ENCODE assay signal across 8 mouse cellular contexts in the genomic region with DNA sequence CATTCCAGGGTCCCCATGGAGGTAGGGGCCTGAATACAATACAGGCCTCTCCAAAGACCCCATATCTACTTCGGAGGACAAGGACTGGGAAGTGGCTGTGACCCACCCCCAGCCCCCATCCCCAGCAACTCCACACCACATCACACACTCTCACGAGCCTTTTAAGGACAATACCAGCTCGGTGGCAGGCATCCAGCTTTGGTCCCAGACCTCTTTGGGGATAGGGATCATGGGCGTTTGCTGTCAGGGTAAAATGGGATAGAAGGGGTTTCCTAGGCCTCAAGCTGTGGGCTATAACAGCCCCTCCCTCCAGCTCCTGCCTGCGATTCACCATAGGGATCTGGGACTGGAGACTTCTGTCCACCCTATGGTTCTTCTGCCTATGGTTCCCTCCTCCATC. TPM values are rescaled to one million over a fixed set of nuclear protein-coding genes. Genes with fewer than 3 reads are reported as not detected.
A peak's percentile ranks its signal among the peaks of the same experiment; 100 is the strongest.
DNase-seq lines count a peak whose midpoint lies in the region; ATAC-seq and TF ChIP-seq lines count a peak whose summit lies in the region.
"Had no signal": no experiment of that assay in that cellular context is flagged by ENCODE, and none has a peak within 500 bp of the region (broad histone marks: within the 10 kb centered on the region; RNA-seq: fewer than 3 reads in every experiment).

No protein-coding gene starts in this region.

- H3K9ac ChIP-seq in kidney, postnatal 0 days (ENCODE audit: low read depth, low read length): no peak overlapping the region
- H3K9ac ChIP-seq in embryonic facial prominence, embryonic 11.5 days (replicated peaks; ENCODE audit: low read length): no peak overlapping the region
- H3K9ac ChIP-seq in forebrain, embryonic 15.5 days (replicated peaks): no peak overlapping the region
- no peak overlapping the region for H3K9ac ChIP-seq in midbrain, embryonic 14.5 days (replicated peaks; ENCODE audit: low read length)

- H3K36me3 ChIP-seq in kidney, postnatal 0 days (ENCODE audit: insufficient read depth, low read length): no peaks in the 10 kb centered on the region
- H3K36me3 ChIP-seq in kidney, adult 2 months (ENCODE audit: control insufficient read depth, insufficient read depth, low read length): no peaks in the 10 kb centered on the region
- no peaks in the 10 kb centered on the region for H3K36me3 ChIP-seq in embryonic facial prominence, embryonic 11.5 days (replicated peaks; ENCODE audit: control insufficient read depth, insufficient read depth, low read depth, low read length)
- H3K36me3 ChIP-seq in forebrain, embryonic 15.5 days: no peaks in the 10 kb centered on the region
- no peaks in the 10 kb centered on the region for H3K36me3 ChIP-seq in midbrain, embryonic 14.5 days (ENCODE audit: control insufficient read depth, insufficient read depth, low read length)

- H3K9me3 ChIP-seq in kidney, postnatal 0 days (replicated peaks; ENCODE audit: low read length): no peaks in the 10 kb centered on the region
- no peaks in the 10 kb centered on the region for H3K9me3 ChIP-seq in embryonic facial prominence, embryonic 11.5 days (replicated peaks; ENCODE audit: control insufficient read depth, low read length)
- H3K9me3 ChIP-seq in forebrain, embryonic 15.5 days: no peaks in the 10 kb centered on the region
- H3K9me3 ChIP-seq in midbrain, embryonic 14.5 days (ENCODE audit: control insufficient read depth, low read length): no peaks in the 10 kb centered on the region

- no peak for DNase-seq in kidney, postnatal 0 days (ENCODE audit: low spot score)
- no peak for DNase-seq in kidney, adult 2 months
- no peak for DNase-seq in embryonic facial prominence, embryonic 11.5 days (ENCODE audit: low spot score)
- no peak for DNase-seq in midbrain, embryonic 14.5 days
- no peak for DNase-seq in thymus, postnatal 0 days (ENCODE audit: low spot score)
- no peak for DNase-seq in layer of hippocampus, postnatal 14 days (ENCODE audit: low spot score in 2 of 2)

- ATAC-seq in kidney, postnatal 0 days (replicated peaks; ENCODE audit: low FRiP score, low read depth): 0 out of 2 replicates have a peak, but pooled peaks have one; percentile 8
- no peak for ATAC-seq in embryonic facial prominence, embryonic 11.5 days (replicated peaks; ENCODE audit: insufficient number of reproducible peaks, low FRiP score, low TSS enrichment, low read depth)
- peak; percentile 33; the same call in 1 of the 2 replicates for ATAC-seq in forebrain, embryonic 15.5 days (replicated peaks)
- no peak for ATAC-seq in midbrain, embryonic 14.5 days (ENCODE audit: low FRiP score, low TSS enrichment)

- no peak for TF ChIP-seq POLR2A in kidney, adult 2 months (IDR thresholded peaks at IDR 0.05; ENCODE audit: low read depth, low read length)

- peaks cover 8% of the 10 kb centered on the region for H3K4me1 ChIP-seq in kidney, postnatal 0 days (replicated peaks; ENCODE audit: insufficient read depth, low read length)
- H3K4me1 ChIP-seq in kidney, adult 2 months (ENCODE audit: control insufficient read depth, insufficient read depth, low read length): peaks cover 13% of the 10 kb centered on the region
- peaks cover 3% of the 10 kb centered on the region for H3K4me1 ChIP-seq in embryonic facial prominence, embryonic 11.5 days (ENCODE audit: control insufficient read depth, insufficient read depth, low read length)
- peaks cover 15% of the 10 kb centered on the region for H3K4me1 ChIP-seq in forebrain, embryonic 15.5 days
- peaks cover 9% of the 10 kb centered on the region for H3K4me1 ChIP-seq in midbrain, embryonic 14.5 days (ENCODE audit: control insufficient read depth, insufficient read depth, low read length)

- no peaks in the 10 kb centered on the region for H3K27me3 ChIP-seq in kidney, postnatal 0 days (ENCODE audit: insufficient read depth, low read length)
- no peaks in the 10 kb centered on the region for H3K27me3 ChIP-seq in kidney, adult 2 months (replicated peaks; ENCODE audit: control insufficient read depth, insufficient read depth, low read length)
- no peaks in the 10 kb centered on the region for H3K27me3 ChIP-seq in embryonic facial prominence, embryonic 11.5 days (ENCODE audit: control insufficient read depth, insufficient read depth, low read length)
- no peaks in the 10 kb centered on the region for H3K27me3 ChIP-seq in forebrain, embryonic 15.5 days
- H3K27me3 ChIP-seq in midbrain, embryonic 14.5 days (ENCODE audit: control insufficient read depth, insufficient read depth, low read length): no peaks in the 10 kb centered on the region
- H3K27me3 ChIP-seq: Patski had no signal

- 79% methylated on average over 5 of the region's 5 CpGs for WGBS in kidney, postnatal 0 days
- 80% methylated on average over 5 of the region's 5 CpGs for WGBS in kidney, adult 2 months
- 82% methylated on average over 5 of the region's 5 CpGs for WGBS in embryonic facial prominence, embryonic 11.5 days
- WGBS in forebrain, embryonic 15.5 days: 56% methylated on average over 5 of the region's 5 CpGs
- WGBS in midbrain, embryonic 14.5 days: 66% methylated on average over 5 of the region's 5 CpGs

- peak overlapping the region; percentile 81; the same call in 1 of the 2 replicates for H3K27ac ChIP-seq in kidney, postnatal 0 days
- H3K27ac ChIP-seq in kidney, adult 2 months (ENCODE audit: insufficient read depth, low read depth, low read length): no peak overlapping the region
- peak overlapping the region; percentile 59; the same call in 1 of the 2 replicates for H3K27ac ChIP-seq in embryonic facial prominence, embryonic 11.5 days (replicated peaks; ENCODE audit: low read depth, low read length)
- H3K27ac ChIP-seq in forebrain, embryonic 15.5 days (replicated peaks): peak overlapping the region; percentile 70
- peak overlapping the region; percentile 70 for H3K27ac ChIP-seq in midbrain, embryonic 14.5 days (replicated peaks; ENCODE audit: low read depth, low read length)

- H3K4me2 ChIP-seq in kidney, postnatal 0 days (ENCODE audit: low read length): no peak overlapping the region
- H3K4me2 ChIP-seq in embryonic facial prominence, embryonic 11.5 days (ENCODE audit: low read depth, low read length): no peak overlapping the region
- no peak overlapping the region for H3K4me2 ChIP-seq in forebrain, embryonic 15.5 days (replicated peaks)
- no peak overlapping the region for H3K4me2 ChIP-seq in midbrain, embryonic 14.5 days (ENCODE audit: low read length)

- TF ChIP-seq CTCF in kidney, postnatal 0 days (IDR thresholded peaks at IDR 0.05; ENCODE audit: low read depth): no peak
- no peak for TF ChIP-seq CTCF in kidney, adult 2 months (conservative IDR thresholded peaks at IDR 0.05; ENCODE audit: insufficient read depth, insufficient read length, low read depth, low read length)

- H3K4me3 ChIP-seq in kidney, postnatal 0 days (replicated peaks; ENCODE audit: low read depth, low read length): no peak overlapping the region
- H3K4me3 ChIP-seq in kidney, adult 2 months (ENCODE audit: insufficient read depth, low read depth, low read length): no peak overlapping the region
- no peak overlapping the region for H3K4me3 ChIP-seq in embryonic facial prominence, embryonic 11.5 days (ENCODE audit: low read depth, low read length)
- no peak overlapping the region for H3K4me3 ChIP-seq in forebrain, embryonic 15.5 days
- no peak overlapping the region for H3K4me3 ChIP-seq in midbrain, embryonic 14.5 days (replicated peaks; ENCODE audit: low read depth, low read length)

RNA-seq across cellular contexts. Expression of a gene that starts 14.4 kb away (rescaled TPM):
- polyA plus RNA-seq in kidney, postnatal 0 days (2015; fragmentation: Nextera tagmentation; extraction: Ambion mirVana): not detected in 2 replicates
- not detected in 2 replicates for polyA plus RNA-seq in kidney, adult 2 months (2012; rRNA removed)
- 1.4 and 1.5 TPM in 2 replicates for polyA plus RNA-seq in embryonic facial prominence, embryonic 11.5 days (2014; fragmentation: Nextera tagmentation; extraction: Ambion mirVana)
- polyA plus RNA-seq in forebrain, embryonic 15.5 days (2015; fragmentation: Nextera tagmentation; extraction: Ambion mirVana): 0.88 and 1.2 TPM in 2 replicates
- polyA plus RNA-seq in midbrain, embryonic 14.5 days (2014; fragmentation: Nextera tagmentation; extraction: Ambion mirVana): 0.92 and 1.8 TPM in 2 replicates
- polyA plus RNA-seq in thymus, postnatal 0 days (2015; fragmentation: Nextera tagmentation; extraction: Ambion mirVana): 0.21 and 0.34 TPM in 2 replicates
- under 1 TPM in 1 of 2 experiments, not detected in 1; 0.33 TPM for total RNA-seq in layer of hippocampus, postnatal 14 days (2021)

RNA-seq across cellular contexts. Expression of a gene that starts 36.6 kb away (rescaled TPM):
- 5.9 and 8.4 TPM in 2 replicates for polyA plus RNA-seq in kidney, postnatal 0 days (2015; fragmentation: Nextera tagmentation; extraction: Ambion mirVana)
- 14.8 and 15.6 TPM in 2 replicates for polyA plus RNA-seq in kidney, adult 2 months (2012; rRNA removed)
- polyA plus RNA-seq in embryonic facial prominence, embryonic 11.5 days (2014; fragmentation: Nextera tagmentation; extraction: Ambion mirVana): 7.5 and 8.1 TPM in 2 replicates
- 31.3 and 32.7 TPM in 2 replicates for polyA plus RNA-seq in forebrain, embryonic 15.5 days (2015; fragmentation: Nextera tagmentation; extraction: Ambion mirVana)
- polyA plus RNA-seq in midbrain, embryonic 14.5 days (2014; fragmentation: Nextera tagmentation; extraction: Ambion mirVana): 28.6 and 29.0 TPM in 2 replicates
- 26.3 and 35.9 TPM in 2 replicates for polyA plus RNA-seq in thymus, postnatal 0 days (2015; fragmentation: Nextera tagmentation; extraction: Ambion mirVana)
- 100 to 1,000 TPM in 1 of 2 experiments, 10 to 100 TPM in 1; 94.0 to 107 TPM for total RNA-seq in layer of hippocampus, postnatal 14 days (2021)

Comparison
In these comparisons a context has a peak if more than half of its experiments do, and no peak if none do; other contexts are left out.
1. ATAC-seq: peak in kidney, postnatal 0 days (single experiment) and forebrain, embryonic 15.5 days (single experiment); none in embryonic facial prominence, embryonic 11.5 days (single experiment) and midbrain, embryonic 14.5 days (single experiment).